Mouse (Mus musculus) MEL (cell line): ENCODE results near the gene Ankrd1. TPM values are rescaled to one million over a fixed set of nuclear protein-coding genes. Genes with fewer than 3 reads are reported as not detected.
A peak's percentile ranks its signal among the peaks of the same experiment; 100 is the strongest.

Source experiments
- DNase-seq: peaks from one replicate; pipeline ENCODE4 v3.0.0; 2011; ENCODE audit warnings: low read depth, low spot score
- H3K27ac ChIP-seq: 2 replicates; pipeline ENCODE4 v1.5.1; 2012; ENCODE audit warnings: low read depth, mild to moderate bottlenecking, control low read depth, low read length, moderate library complexity; ENCODE audit not compliant: control insufficient read depth
- H3K27me3 ChIP-seq, 2 experiments: fragments of 150-350 bp in 1 of 2; sonication (generic) in 1 of 2; 2 replicates each; pipeline ENCODE4 v1.6.1; 2012; ENCODE audit warnings: low read length in 2 of 2, mild to moderate bottlenecking in 2 of 2, improper control_type of control experiment in 1 of 2, moderate library complexity in 1 of 2; ENCODE audit not compliant: insufficient read depth in 2 of 2, control insufficient read depth in 1 of 2
- H3K36me3 ChIP-seq, 2 experiments: 2 replicates each; pipeline ENCODE4 v1.6.1; 2012 to 2014; ENCODE audit warnings: low read length in 2 of 2, improper control_type of control experiment in 1 of 2, inconsistent platforms in 1 of 2, mild to moderate bottlenecking in 1 of 2; ENCODE audit not compliant: insufficient read depth in 2 of 2, control insufficient read depth in 1 of 2
- H3K4me1 ChIP-seq, 2 experiments: fragments of 150-350 bp in 1 of 2; sonication (generic) in 1 of 2; 2 replicates each; pipeline ENCODE4 v1.6.1; 2012; ENCODE audit warnings: low read length in 2 of 2, improper control_type of control experiment in 1 of 2, mild to moderate bottlenecking in 1 of 2; ENCODE audit not compliant: insufficient read depth in 2 of 2, control insufficient read depth in 1 of 2
- H3K4me3 ChIP-seq, 2 experiments: fragments of 150-350 bp in 1 of 2; sonication (generic) in 1 of 2; 2 replicates each; pipeline ENCODE4 v1.5.1; 2012; ENCODE audit warnings: low read depth in 2 of 2, low read length in 2 of 2, mild to moderate bottlenecking in 2 of 2, moderate library complexity in 2 of 2, control low read depth in 1 of 2, improper control_type of control experiment in 1 of 2; ENCODE audit not compliant: control insufficient read depth in 1 of 2, insufficient read depth in 1 of 2
- H3K79me2 ChIP-seq: 2 replicates; pipeline ENCODE4 v1.6.1; 2012; ENCODE audit warnings: mild to moderate bottlenecking, low read length, moderate library complexity; ENCODE audit not compliant: control insufficient read depth, poor library complexity, insufficient read depth
- H3K9ac ChIP-seq: 2 replicates; pipeline ENCODE4 v1.6.1; 2012; ENCODE audit warnings: low read depth, mild to moderate bottlenecking, control low read depth, low read length, moderate library complexity; ENCODE audit not compliant: control insufficient read depth, poor library complexity, severe bottlenecking
- H3K9me3 ChIP-seq: fragments of 150-350 bp; sonication (generic); replicated peaks from 2 replicates; pipeline ENCODE4 v1.6.1; 2012; ENCODE audit warnings: mild to moderate bottlenecking, low read length, improper control_type of control experiment, moderate library complexity; ENCODE audit not compliant: insufficient read depth
- CHD1 ChIP-seq: IDR thresholded peaks from 2 replicates; pipeline ENCODE4 v1.6.1; 2012; ENCODE audit warnings: low read depth, mild to moderate bottlenecking, inconsistent platforms, low read length, improper control_type of control experiment
- CHD2 ChIP-seq: IDR thresholded peaks from 2 replicates; pipeline ENCODE4 v1.6.1; 2011; ENCODE audit warnings: low read length, improper control_type of control experiment
- CTCF ChIP-seq, 3 experiments: IDR thresholded peaks in 2 of 3; conservative IDR thresholded peaks in 1 of 3; 2 replicates each; pipeline ENCODE4 v1.5.1; 2011 to 2012; ENCODE audit warnings: low read length in 3 of 3, low read depth in 2 of 3, mild to moderate bottlenecking in 2 of 3, improper control_type of control experiment in 1 of 3, inconsistent platforms in 1 of 3, mixed read lengths in 1 of 3, moderate library complexity in 1 of 3; ENCODE audit not compliant: control insufficient read depth in 1 of 3, insufficient read depth in 1 of 3, poor library complexity in 1 of 3, severe bottlenecking in 1 of 3
- EP300 ChIP-seq, 2 experiments: IDR thresholded peaks; 2 replicates each; pipeline ENCODE4 v1.6.1; 2011; ENCODE audit warnings: improper control_type of control experiment in 2 of 2, low read length in 2 of 2, low read depth in 1 of 2, mild to moderate bottlenecking in 1 of 2
- ETS1 ChIP-seq: IDR thresholded peaks from 2 replicates; pipeline ENCODE4 v1.6.1; 2012; ENCODE audit warnings: low read depth, mild to moderate bottlenecking, inconsistent platforms, low read length, improper control_type of control experiment, moderate library complexity
- GABPA ChIP-seq: IDR thresholded peaks from 2 replicates; pipeline ENCODE4 v1.6.1; 2012; ENCODE audit warnings: low read depth, mild to moderate bottlenecking, inconsistent platforms, low read length, improper control_type of control experiment, moderate library complexity
- GATA1 ChIP-seq: IDR thresholded peaks from 2 replicates; pipeline ENCODE4 v1.6.1; 2011; ENCODE audit warnings: low read depth, low read length, improper control_type of control experiment
- JUND ChIP-seq: IDR thresholded peaks from 2 replicates; pipeline ENCODE4 v1.6.1; 2011; ENCODE audit warnings: low read depth, mild to moderate bottlenecking, improper control_type of control experiment, low read length
- MAFK ChIP-seq: IDR thresholded peaks from 2 replicates; pipeline ENCODE4 v1.6.1; 2011; ENCODE audit warnings: low read depth, mild to moderate bottlenecking, low read length, improper control_type of control experiment, borderline replicate concordance
- MAZ ChIP-seq: IDR thresholded peaks from 2 replicates; pipeline ENCODE4 v1.6.1; 2012; ENCODE audit warnings: low read depth, mild to moderate bottlenecking, inconsistent platforms, low read length, improper control_type of control experiment
- MXI1 ChIP-seq: IDR thresholded peaks from 2 replicates; pipeline ENCODE4 v1.6.1; 2011; ENCODE audit warnings: mild to moderate bottlenecking, low read depth, low read length, improper control_type of control experiment
- MYC ChIP-seq: IDR thresholded peaks from 2 replicates; pipeline ENCODE4 v1.6.1; 2011; ENCODE audit warnings: low read depth, mild to moderate bottlenecking, low read length, improper control_type of control experiment, moderate library complexity
- NELFE ChIP-seq: IDR thresholded peaks from 2 replicates; pipeline ENCODE4 v1.6.1; 2011; ENCODE audit warnings: low read depth, low read length, improper control_type of control experiment
- NRF1 ChIP-seq: IDR thresholded peaks from 2 replicates; pipeline ENCODE4 v1.6.1; 2014; ENCODE audit warnings: low read depth, mild to moderate bottlenecking, inconsistent platforms, low read length, improper control_type of control experiment, moderate library complexity; ENCODE audit not compliant: poor library complexity, insufficient read depth, severe bottlenecking
- POLR2A ChIP-seq, 2 experiments: IDR thresholded peaks; 2 replicates each; pipeline ENCODE4 v1.6.1; 2011 to 2012; ENCODE audit warnings: low read length in 2 of 2, mild to moderate bottlenecking in 2 of 2, control low read depth in 1 of 2, improper control_type of control experiment in 1 of 2, low read depth in 1 of 2, moderate library complexity in 1 of 2; ENCODE audit not compliant: control insufficient read depth in 1 of 2, insufficient read depth in 1 of 2, poor library complexity in 1 of 2
- RAD21 ChIP-seq: IDR thresholded peaks from 2 replicates; pipeline ENCODE4 v1.6.1; 2011; ENCODE audit warnings: mild to moderate bottlenecking, low read depth, low read length, improper control_type of control experiment
- RCOR1 ChIP-seq: IDR thresholded peaks from 2 replicates; pipeline ENCODE4 v1.6.1; 2012; ENCODE audit warnings: low read depth, mild to moderate bottlenecking, inconsistent platforms, low read length, improper control_type of control experiment
- SIN3A ChIP-seq: IDR thresholded peaks from 2 replicates; pipeline ENCODE4 v1.6.1; 2012; ENCODE audit warnings: low read length, improper control_type of control experiment, inconsistent platforms
- SMC3 ChIP-seq: IDR thresholded peaks from 2 replicates; pipeline ENCODE4 v1.6.1; 2011; ENCODE audit warnings: low read depth, low read length, improper control_type of control experiment
- TAL1 ChIP-seq: IDR thresholded peaks from 2 replicates; pipeline ENCODE4 v1.6.1; 2012; ENCODE audit warnings: mild to moderate bottlenecking, inconsistent platforms, low read length, moderate library complexity, mixed read lengths
- TCF12 ChIP-seq: IDR thresholded peaks from 2 replicates; pipeline ENCODE4 v1.6.1; 2014; ENCODE audit warnings: low read depth, mild to moderate bottlenecking, inconsistent platforms, low read length, improper control_type of control experiment, moderate library complexity
- UBTF ChIP-seq: IDR thresholded peaks from 2 replicates; pipeline ENCODE4 v1.6.1; 2012; ENCODE audit warnings: low read depth, mild to moderate bottlenecking, inconsistent platforms, low read length, improper control_type of control experiment, moderate library complexity, borderline replicate concordance; ENCODE audit not compliant: insufficient read depth
- USF2 ChIP-seq, 2 experiments: IDR thresholded peaks; 2 replicates each; pipeline ENCODE4 v1.6.1; 2011 to 2012; ENCODE audit warnings: improper control_type of control experiment in 2 of 2, low read length in 2 of 2, borderline replicate concordance in 1 of 2, inconsistent platforms in 1 of 2, low read depth in 1 of 2, mild to moderate bottlenecking in 1 of 2; ENCODE audit not compliant: insufficient read depth in 1 of 2
- ZC3H11A ChIP-seq: IDR thresholded peaks from 2 replicates; pipeline ENCODE4 v1.6.1; 2012; ENCODE audit warnings: low read depth, mild to moderate bottlenecking, inconsistent platforms, low read length, improper control_type of control experiment
- ZNF384 ChIP-seq: IDR thresholded peaks from 2 replicates; pipeline ENCODE4 v1.6.1; 2012; ENCODE audit warnings: low read depth, mild to moderate bottlenecking, inconsistent platforms, low read length, improper control_type of control experiment
- polyA plus RNA-seq, 2 experiments: library from polyadenylated mRNA; stranded (reverse) in 1 of 2; unstranded in 1 of 2; fragments of >175 nt in 1 of 2; fragments of >200 nt in 1 of 2; gene quantifications; 2 replicates each; pipeline versions ENCODE4 v1.2.1 to v1.2.4; 2012; ENCODE audit warnings: low replicate concordance in 2 of 2, low read depth in 1 of 2; ENCODE audit not compliant: insufficient read length in 2 of 2, insufficient read depth in 1 of 2, missing spikeins in 1 of 2
- total RNA-seq: library from RNA; depleted of rRNA; stranded (reverse); fragments of 300-350 nt; gene quantifications from 2 replicates; pipeline ENCODE4 v1.2.3, GENCODE M21; 2012

The Ankrd1 gene
- total and polyA plus RNA-seq, 3 experiments = not detected

DNA sequence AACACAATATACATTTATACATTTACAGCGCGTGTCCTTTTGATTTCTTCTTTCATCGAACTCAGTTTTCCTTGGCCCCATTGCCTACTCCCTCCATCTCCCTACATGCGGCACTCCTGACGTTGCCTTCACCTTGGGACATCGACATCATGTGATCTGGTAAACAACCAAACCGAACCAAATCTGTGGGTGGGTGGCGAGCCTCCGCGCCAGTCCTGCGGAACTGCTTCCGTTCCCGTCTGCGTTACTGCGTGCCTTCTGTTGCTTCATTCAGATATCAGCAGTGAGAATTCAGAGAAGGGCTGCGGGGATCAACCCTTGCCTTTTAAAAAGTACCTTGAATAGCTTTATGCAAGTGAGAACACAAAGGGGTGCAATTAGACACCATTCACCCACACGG is 7.9 kb downstream of the Ankrd1 start:
- Histone ChIP-seq H3K27me3 (0 out of 4 replicates have a peak, but pooled peaks cover 0 to 1% of the 10 kb centered on the region in 2 experiments), H3K9ac (no peak overlapping the region), H3K27ac (no peak overlapping the region), H3K4me1 (no peaks in the 10 kb centered on the region), H3K4me3 (no peak overlapping the region), H3K9me3 (no peaks in the 10 kb centered on the region), H3K36me3 (no peaks in the 10 kb centered on the region), H3K79me2 (no peaks in the 10 kb centered on the region)
- DNase-seq = no peak
- TF ChIP-seq RAD21 = no peak
- no peak for TF ChIP-seq JUND
- no peak for TF ChIP-seq ETS1
- no peak for TF ChIP-seq MAZ
- no peak for TF ChIP-seq TAL1
- no peak for TF ChIP-seq TCF12
- no peak for TF ChIP-seq POLR2A (IDR thresholded peaks at IDR 0.05; ENCODE audit: control insufficient read depth in 1 of 2, insufficient read depth in 1 of 2, low read depth in 1 of 2, low read length in 2 of 2, poor library complexity in 1 of 2)
- TF ChIP-seq ZNF384 = no peak
- no peak for TF ChIP-seq MXI1
- no peak for TF ChIP-seq MAFK
- TF ChIP-seq CHD2 = no peak
- TF ChIP-seq RCOR1 = no peak
- no peak for TF ChIP-seq USF2 (IDR thresholded peaks at IDR 0.05; ENCODE audit: borderline replicate concordance in 1 of 2, insufficient read depth in 1 of 2, low read depth in 1 of 2, low read length in 2 of 2)

DNA sequence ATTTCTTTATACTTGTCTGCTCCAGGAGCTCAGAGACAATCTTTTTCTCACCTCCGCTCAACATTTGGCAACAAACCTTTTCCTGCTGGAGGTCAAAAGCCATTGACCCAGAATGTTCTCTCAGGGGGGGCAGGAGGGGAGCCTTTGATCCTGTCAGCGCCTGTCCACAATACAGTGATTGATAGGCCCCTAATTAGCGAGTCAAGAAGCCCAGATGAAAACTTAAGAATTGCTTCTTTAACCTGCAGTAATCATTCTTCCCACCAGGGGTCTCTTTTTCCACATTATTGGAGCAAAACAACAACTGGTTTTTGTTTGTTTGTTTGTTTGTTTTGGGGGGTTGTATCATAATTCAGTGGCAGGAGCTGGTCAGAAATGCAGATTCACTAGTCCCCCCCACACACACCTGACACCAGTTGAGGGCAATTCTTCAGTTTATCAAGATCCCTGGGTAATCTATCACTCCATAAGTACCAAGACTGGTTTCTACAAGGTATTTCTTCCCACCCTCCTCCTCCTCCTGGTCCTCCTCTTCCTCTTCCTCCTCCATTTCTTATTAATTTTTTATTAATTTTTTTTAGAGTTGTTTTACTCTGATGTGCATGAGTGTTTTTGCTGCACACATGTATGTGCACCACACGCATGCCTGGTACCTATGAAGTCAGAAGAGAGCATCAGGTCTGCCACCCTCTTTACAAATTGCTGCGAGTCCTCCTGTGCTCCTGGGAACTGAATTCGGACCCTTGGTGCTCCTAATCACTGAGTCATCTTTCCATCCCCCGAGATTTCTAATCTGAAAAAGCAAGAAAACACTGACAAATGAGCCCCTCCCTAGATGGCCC is 8.6 kb downstream of the Ankrd1 start:
- Histone ChIP-seq H3K9ac (no peak overlapping the region), H3K27ac (no peak overlapping the region), H3K36me3 (no peaks in the 10 kb centered on the region), H3K79me2 (no peaks in the 10 kb centered on the region), H3K27me3 (0 out of 4 replicates have a peak, but pooled peaks cover 0 to 1% of the 10 kb centered on the region in 2 experiments), H3K4me1 (no peaks in the 10 kb centered on the region), H3K9me3 (no peaks in the 10 kb centered on the region), H3K4me3 (no peak overlapping the region)
- DNase-seq = peak; percentile 54
- TF ChIP-seq MAFK (no peak), NELFE (no peak), POLR2A (IDR thresholded peaks at IDR 0.05; ENCODE audit: control insufficient read depth in 1 of 2, insufficient read depth in 1 of 2, low read depth in 1 of 2, low read length in 2 of 2, poor library complexity in 1 of 2) (no peak), MXI1 (no peak), RCOR1 (no peak), UBTF (no peak), RAD21 (peak; percentile 75), ETS1 (no peak), NRF1 (no peak), GATA1 (no peak), GABPA (no peak), SMC3 (peak; percentile 78), SIN3A (no peak), MYC (no peak), EP300 (IDR thresholded peaks at IDR 0.05; ENCODE audit: low read depth in 1 of 2, low read length in 2 of 2) (no peak), MAZ (no peak), ZC3H11A (peak; percentile 56), CHD1 (no peak), CTCF (IDR thresholded peaks at IDR 0.05 in 2 of 3, conservative IDR thresholded peaks at IDR 0.05 in 1 of 3; ENCODE audit: control insufficient read depth in 1 of 3, insufficient read depth in 1 of 3, low read depth in 2 of 3, low read length in 3 of 3, poor library complexity in 1 of 3, severe bottlenecking in 1 of 3) (peak in 2 of 3 experiments; percentile 47 to 63; a peak in 4 of 6 replicates)
